Mouse (Mus musculus) cerebellum, postnatal 4 days (tissue): ENCODE results near the gene Cdh11.

Source experiments
- DNase-seq, 2 experiments: peaks; one replicate each; pipeline ENCODE4 v3.0.0; 2022; ENCODE audit warnings: low spot score in 2 of 2, mixed read lengths in 1 of 2

Cdh11 gene

GRCm38 (mm10) chr8:102785592-102786416, at the start of gene Cdh11:
Cdh11 (minus strand) TSS chr8:102785642.
- no peak for DNase-seq

GRCm38 (mm10) chr8:102813959-102814358, 28.5 kb upstream of the Cdh11 start:
- DNase-seq = no peak

GRCm38 (mm10) chr8:102790303-102790702, 4.9 kb upstream of the Cdh11 start:
- DNase-seq = peak in 1 of 2 experiments; percentile 47

- peak in 1 of 2 experiments; percentile 18 for DNase-seq
Measured at GRCm38 (mm10) chr8:102786467-102787360, 1.3 kb upstream of the Cdh11 start.

- DNase-seq = peak; percentile 41 to 67
Measured at GRCm38 (mm10) chr8:102784835-102785455, 497 bp downstream of the Cdh11 start.

GRCm38 (mm10) chr8:102783821-102784591, 1.4 kb downstream of the Cdh11 start:
- peak; percentile 27 to 49 for DNase-seq

GRCm38 (mm10) chr8:102782707-102783489, 2.5 kb downstream of the Cdh11 start:
- DNase-seq = no peak

GRCm38 (mm10) chr8:102780899-102781298, 4.5 kb downstream of the Cdh11 start:
- DNase-seq = peak; percentile 80 to 89

- no peak for DNase-seq
Measured at GRCm38 (mm10) chr8:102774594-102774993, 10.8 kb downstream of the Cdh11 start.

- no peak for DNase-seq
Measured at GRCm38 (mm10) chr8:102771456-102771855, 14.0 kb downstream of the Cdh11 start.

GRCm38 (mm10) chr8:102753839-102754238, 31.6 kb downstream of the Cdh11 start:
- DNase-seq = no peak

GRCm38 (mm10) chr8:102742940-102743339, 42.5 kb downstream of the Cdh11 start:
- DNase-seq = no peak

GRCm38 (mm10) chr8:102742008-102742591, 43.3 kb downstream of the Cdh11 start:
- DNase-seq = no peak

- no peak for DNase-seq
Measured at GRCm38 (mm10) chr8:102740963-102741362, 44.5 kb downstream of the Cdh11 start.

GRCm38 (mm10) chr8:102738961-102739487, 46.4 kb downstream of the Cdh11 start:
- DNase-seq = peak in 1 of 2 experiments; percentile 26

- no peak for DNase-seq
Measured at GRCm38 (mm10) chr8:102738395-102738794, 47.0 kb downstream of the Cdh11 start.

- DNase-seq = no peak
Measured at GRCm38 (mm10) chr8:102734419-102734818, 51.0 kb downstream of the Cdh11 start.

GRCm38 (mm10) chr8:102726206-102726935, 59.1 kb downstream of the Cdh11 start:
- peak in 1 of 2 experiments; percentile 4 for DNase-seq

- peak in 1 of 2 experiments; percentile 4 for DNase-seq
Measured at GRCm38 (mm10) chr8:102725496-102725895, 59.9 kb downstream of the Cdh11 start.
